Mouse (Mus musculus) adrenal gland, postnatal 10 days (tissue): ENCODE measurements around the gene Gm867. TPM values are rescaled to one million over a fixed set of nuclear protein-coding genes. Genes with fewer than 3 reads are reported as not detected.

Source experiments
- DNase-seq: peaks from one replicate; pipeline ENCODE4 v3.0.0; 2021; ENCODE audit warnings: mixed read lengths
- total RNA-seq, 2 experiments: library from RNA; stranded (reverse); gene quantifications; 2 replicates each; pipeline ENCODE4 v1.2.3; 2021

Gene Gm867
- total RNA-seq, 2 experiments from 2014 or later, result 0.48 to 0.51 TPM

- peak; percentile 60 for DNase-seq
Observed at GRCm38 (mm10) chr10:75936909-75937667, 3.4 kb downstream of the Gm867 start.

- peak; percentile 91 for DNase-seq
Observed at GRCm38 (mm10) chr10:75935680-75936541, 4.6 kb downstream of the Gm867 start, which contains the start of gene Mmp11. TSS of gene Mmp11 (minus strand) at chr10:75936496.

- DNase-seq, result no peak
Observed at GRCm38 (mm10) chr10:75934991-75935390, 5.5 kb downstream of the Gm867 start.

DNA sequence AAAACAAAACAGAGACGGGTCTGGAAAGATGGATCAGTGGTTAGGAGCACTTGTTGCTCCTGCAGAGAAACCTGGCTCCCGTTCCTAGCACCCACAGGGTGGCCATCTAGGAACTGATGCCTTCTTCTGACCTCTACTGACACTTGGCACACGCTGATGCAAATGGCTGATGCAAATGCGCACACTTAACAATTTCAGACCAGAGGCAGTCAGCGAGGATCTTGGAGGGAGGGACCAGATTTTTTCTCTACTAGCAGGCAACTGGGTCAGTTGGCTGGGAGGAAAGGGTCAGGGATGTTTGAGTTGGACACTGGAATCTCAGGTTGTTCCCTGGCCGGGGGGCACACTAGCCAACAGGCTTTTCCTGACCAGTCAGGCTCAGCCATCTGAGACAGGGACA lies 7.6 kb downstream of the Gm867 start, which contains the start of gene Chchd10:
Gene Chchd10 (plus strand): TSS at position 240 of the 400 bp plus-strand sequence.
- no peak for DNase-seq

DNA sequence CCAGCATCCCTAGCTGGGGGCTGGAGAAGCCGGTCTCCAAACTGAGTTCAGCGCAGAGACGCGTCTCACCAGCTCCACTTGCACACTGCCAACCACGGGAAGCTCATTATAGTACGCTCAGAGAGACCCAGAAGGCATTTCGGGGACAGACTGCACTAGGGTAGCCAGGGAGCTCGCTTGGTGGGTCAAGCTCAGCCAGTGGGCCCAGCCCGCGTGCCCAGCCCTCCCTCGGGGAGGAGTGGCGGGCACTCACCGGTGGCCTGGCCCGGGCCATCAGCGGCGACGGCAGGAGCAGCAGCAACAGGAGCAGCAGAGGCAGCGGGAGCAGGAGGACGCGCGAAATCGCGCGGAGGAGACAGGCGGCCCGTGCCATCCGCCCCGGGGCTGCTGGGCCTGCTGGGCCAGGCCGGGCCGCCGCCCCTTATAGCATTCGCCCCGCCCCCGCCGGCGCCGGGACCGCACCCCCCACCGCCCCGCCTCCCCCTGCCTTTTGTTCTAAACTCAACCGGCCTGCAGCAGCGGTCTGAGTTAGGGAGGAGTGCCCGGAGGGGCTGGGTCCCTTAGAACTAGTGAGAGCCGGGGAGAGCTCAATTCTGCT lies 8.3 kb downstream of the Gm867 start:
- DNase-seq, result peak; percentile 82

- no peak for DNase-seq
Observed at GRCm38 (mm10) chr10:75931311-75931710, 9.2 kb downstream of the Gm867 start.

GRCm38 (mm10) chr10:75930304-75930703 lies 10.2 kb downstream of the Gm867 start:
- DNase-seq, result no peak

DNA sequence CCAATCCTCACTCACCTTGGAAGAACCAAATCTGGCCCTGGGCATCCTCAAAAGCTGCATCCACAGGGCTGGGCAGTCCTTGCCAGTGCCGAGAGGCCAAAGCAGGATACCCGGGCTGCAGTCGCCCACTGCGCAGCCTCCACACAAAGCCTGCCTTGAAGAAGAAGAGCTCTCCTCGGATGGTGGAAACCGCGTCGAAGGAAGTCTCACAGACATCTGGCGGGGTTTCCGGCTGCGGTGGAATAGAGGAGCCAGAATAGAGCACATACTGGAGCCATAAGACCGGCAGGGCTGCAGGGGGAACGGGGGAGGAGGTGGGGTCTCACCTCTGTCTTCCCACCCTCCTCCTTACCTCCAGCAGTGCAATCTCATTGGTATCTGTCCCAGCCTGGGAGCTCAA lies 14.1 kb downstream of the Gm867 start:
- no peak for DNase-seq

DNA sequence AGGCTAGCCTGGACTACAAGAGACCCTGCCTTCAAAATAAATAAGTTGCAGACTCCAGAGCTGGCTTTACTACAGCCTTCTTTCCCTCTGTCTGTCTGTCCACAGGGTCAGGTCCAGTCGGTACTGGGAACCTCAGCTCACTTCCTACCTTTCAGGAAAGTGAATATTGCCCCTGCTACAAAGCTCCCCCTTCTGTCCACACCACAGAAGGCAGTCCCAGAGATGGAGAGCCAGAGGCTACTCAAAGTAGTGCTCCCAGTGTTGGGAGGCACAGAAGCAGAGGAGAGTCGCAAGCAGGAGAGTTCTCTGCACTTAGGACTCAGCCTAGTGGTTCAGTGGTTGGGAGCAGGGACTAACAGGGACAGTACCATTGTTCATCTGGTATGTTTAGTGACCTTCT lies 16.1 kb downstream of the Gm867 start:
- no peak for DNase-seq

DNA sequence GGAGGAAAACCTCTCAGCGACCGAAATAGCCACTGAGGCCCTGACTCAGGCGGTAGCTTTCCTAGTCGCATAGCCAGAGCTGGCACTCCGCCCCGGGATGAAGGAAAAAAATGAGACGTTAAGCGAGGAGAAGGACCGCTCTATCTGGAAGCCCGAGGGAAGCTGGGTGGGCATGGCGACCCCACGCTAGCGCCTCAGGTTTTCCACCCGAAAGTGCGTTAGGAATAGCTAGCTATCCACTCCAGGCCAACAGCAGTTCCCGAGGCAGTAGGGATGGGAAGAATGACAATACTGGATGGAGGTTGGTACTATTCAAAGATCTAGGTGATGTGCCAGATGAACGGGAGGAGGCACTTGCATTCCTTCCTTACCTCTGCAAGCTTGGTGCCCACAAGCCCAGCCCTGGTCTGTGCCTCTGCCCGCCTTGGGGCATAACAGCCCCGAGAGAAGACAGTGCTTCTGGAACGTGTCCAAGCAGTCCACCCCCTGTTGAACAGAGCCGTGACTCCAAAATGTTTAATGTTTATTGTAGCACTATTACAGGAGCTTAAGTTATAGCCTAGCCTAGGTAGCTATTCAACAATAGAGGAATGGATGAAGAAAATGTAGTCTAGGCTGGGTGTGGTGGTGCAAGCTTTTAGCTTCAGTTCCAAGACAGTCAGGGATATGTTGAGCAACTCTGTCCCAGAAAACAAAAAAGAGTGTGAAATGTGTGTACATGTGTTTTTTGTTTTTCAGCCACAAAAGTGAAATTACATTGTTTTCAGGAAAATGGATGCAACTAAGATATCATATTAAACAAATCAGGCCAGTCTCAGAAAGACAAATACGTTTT lies 18.5 kb downstream of the Gm867 start:
- no peak for DNase-seq

DNA sequence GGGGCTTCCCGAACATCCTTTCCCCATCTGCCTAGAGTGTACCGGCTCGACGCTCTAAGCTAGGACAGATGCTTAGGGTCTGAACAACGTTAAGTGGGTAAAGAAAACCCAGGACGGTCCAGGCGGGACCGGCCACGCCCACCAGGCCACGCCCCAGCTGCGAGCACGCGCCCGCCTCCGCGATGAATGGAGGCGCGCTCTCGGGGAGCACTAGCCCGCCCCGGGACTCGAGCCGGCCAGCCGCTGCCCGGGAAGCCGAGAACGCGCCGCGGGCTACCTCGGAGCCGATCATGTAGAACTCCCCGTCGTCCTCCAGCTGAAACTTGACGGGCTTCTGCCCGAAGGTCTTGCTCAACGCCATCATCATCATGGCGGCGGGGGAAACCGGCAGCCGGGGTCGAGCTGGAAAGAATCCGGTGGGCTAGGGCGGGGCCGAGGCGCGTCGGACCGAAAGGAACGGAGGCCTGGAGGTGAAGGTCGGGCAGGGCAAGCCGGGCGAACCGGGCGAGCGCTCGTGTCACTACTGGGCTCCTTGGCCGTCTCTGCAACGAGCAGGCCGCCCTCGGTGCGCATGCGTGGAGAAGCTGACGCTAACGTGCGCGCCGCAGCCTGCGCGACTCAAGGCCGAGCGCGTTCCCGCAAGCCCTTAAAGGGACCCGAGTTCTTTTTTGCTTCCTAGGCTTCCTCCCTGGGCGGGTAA lies 19.3 kb downstream of the Gm867 start, which contains the start of gene Smarcb1:
Gene Smarcb1 (minus strand): TSS at position 592 of the 700 bp plus-strand sequence.
- peak; percentile 96 for DNase-seq

GRCm38 (mm10) chr10:75919026-75919425 lies 21.4 kb downstream of the Gm867 start:
- no peak for DNase-seq

DNA sequence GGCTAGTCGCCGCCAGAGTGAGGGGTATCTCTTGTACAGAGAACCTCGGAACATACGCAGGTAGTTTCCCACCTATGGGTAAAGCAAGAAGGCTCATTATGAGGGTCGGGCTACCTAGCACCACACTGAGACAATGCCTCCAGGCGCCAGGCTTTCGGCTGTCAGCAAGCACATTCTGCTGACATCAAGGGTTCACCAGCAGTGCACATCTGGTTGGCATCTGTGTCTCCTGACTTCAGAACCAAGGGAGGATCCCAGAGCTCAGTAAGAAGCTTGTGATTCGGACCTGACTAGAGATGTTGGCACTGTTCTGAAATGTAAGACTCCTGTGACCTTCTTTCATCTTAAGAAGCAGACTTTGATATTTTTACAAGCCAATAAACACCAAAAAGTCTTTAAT lies 23.6 kb downstream of the Gm867 start:
- no peak for DNase-seq

DNA sequence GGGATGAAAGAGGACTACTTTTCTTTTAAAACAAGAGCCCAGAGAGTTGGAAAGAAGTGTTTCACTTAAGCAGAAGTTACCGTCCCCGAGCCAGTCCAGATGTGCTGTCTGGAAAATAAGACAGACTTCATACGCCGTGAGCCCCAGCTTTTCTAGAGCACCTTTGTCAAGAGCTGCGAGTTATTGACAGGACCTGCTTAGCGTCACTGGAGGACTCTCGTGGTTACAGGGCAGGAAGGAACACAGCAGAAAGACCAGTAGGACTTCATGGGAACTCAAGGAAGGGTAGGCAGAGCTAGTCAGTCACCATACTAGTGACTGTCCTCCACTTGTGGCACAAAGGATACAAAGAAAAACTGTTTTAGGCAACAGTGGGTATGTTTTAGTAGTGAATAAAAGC lies 24.9 kb downstream of the Gm867 start:
- no peak for DNase-seq

DNA sequence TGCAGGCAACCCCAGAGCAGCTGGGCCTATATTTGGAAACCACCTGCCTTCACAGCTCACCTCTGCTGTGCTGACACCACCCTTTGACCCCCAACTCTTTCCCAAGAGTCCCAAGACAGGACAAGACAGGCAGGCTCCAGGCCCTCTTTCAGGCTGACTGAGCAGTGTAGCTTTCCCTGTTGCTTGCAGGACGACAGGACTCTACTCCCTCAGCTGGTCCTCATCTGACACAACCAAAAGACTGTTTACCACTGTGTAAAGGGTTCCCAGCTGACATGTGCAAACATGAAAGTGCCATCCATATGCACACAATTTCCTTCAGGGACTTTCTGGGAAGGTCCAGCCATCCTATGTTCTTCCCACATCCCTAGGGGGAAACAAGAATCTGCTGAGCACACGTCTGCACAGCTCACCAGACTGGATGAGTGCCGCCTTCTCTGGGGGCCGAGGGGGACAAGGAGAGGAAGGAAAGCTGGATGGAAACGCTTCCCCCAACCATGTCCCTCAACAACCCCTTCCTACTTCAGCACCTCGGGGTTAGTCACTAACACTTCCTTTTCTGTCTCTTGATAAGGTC lies 27.4 kb downstream of the Gm867 start:
- no peak for DNase-seq

GRCm38 (mm10) chr10:75910698-75911097 lies 29.8 kb downstream of the Gm867 start:
- no peak for DNase-seq

DNA sequence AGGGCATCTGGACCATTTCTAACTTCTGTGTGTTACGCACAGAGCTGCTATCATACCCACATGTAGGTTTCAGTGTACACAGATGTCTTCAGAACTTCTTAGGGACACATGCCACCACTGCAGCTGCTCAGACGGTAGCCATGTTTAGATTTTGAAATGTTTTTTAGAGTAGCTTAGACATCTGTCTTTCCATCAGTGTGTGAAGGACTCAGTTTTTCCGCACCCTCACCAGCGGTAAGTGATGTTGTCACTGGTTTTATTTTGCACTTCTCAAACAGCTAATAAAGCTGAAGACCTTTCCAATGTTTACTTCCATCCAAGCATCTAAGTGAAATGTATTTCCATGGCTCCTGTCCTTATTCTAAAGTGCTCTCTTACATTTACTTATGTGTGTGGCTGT lies 33.6 kb downstream of the Gm867 start:
- DNase-seq, result no peak

DNA sequence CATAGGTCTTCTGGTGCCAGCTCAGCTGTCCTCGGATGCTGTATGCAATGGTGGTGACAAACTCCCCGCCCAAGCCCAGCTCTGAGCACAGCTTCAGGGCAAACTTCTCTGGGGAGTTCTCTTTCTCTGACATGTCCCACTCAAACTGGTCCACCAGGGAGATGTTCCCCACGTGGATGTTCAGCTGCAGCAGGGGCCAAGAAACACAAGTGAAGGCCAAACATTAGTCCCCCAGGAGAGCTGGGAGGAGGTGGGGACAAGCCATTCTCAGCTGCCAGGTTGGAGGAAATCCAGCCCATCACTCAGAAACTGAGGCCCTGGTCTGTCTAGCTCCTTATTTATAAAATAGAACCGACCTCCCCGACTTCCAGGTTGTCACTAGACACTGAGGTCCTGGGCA lies 36.1 kb downstream of the Gm867 start:
- no peak for DNase-seq

DNA sequence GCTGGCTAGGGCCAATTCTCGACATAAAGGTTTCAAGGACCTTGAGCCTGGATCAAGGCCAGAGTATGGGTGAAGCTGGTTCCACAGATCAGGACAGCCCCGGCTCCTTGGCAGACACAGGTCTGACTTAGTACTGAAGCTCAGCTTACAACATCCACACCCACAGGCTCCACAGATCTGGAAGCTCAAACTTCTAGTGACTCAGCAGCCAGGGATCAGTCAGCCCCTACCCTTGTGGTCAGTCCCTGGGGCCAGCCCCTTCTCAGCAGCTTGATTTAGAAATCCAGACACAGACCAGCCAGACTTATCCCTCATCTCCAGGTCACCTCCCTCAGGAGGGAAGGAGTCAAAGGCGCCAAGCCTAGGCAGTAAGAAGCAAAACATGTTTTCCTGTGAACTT lies 41.6 kb downstream of the Gm867 start:
- DNase-seq, result peak; percentile 80

GRCm38 (mm10) chr10:75898039-75898564 lies 42.4 kb downstream of the Gm867 start:
- peak; percentile 31 for DNase-seq

- peak; percentile 88 for DNase-seq
Observed at GRCm38 (mm10) chr10:75897373-75897772, 43.1 kb downstream of the Gm867 start.
